Comparison of ENCODE assay signal across 25 mouse cellular contexts in the genomic region with DNA sequence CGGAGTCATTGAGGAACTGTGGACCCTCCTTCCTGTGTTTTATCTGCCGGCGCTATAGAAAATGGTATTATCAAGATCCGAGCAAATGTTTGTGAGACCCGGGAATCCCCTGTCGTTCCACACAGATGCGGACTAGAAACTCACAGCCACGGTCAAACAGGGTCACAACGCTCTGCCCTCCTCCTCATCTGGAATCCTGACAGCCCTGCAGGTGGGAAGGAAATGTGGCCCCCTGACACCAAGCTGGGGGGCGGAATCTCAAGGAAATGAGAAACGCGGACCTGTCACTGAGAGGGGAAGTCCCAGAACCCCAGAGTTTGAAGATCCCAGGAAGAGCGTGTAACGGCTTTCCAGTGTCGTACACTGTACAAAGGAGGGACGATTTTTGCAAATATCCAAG. TPM values are rescaled to one million over a fixed set of nuclear protein-coding genes. Genes with fewer than 3 reads are reported as not detected.
DNase-seq lines count a peak whose midpoint lies in the region; ATAC-seq and TF ChIP-seq lines count a peak whose summit lies in the region.
"Had no signal": no experiment of that assay in that cellular context is flagged by ENCODE, and none has a peak within 500 bp of the region (broad histone marks: within the 10 kb centered on the region; RNA-seq: fewer than 3 reads in every experiment).

No protein-coding gene starts in this region.

- no peak overlapping the region for H3K4me2 ChIP-seq in heart, embryonic 13.5 days
- no peak overlapping the region for H3K4me2 ChIP-seq in heart, postnatal 0 days (ENCODE audit: low read depth, low read length)
- H3K4me2 ChIP-seq: forebrain, embryonic 13.5 days; heart, embryonic 15.5 days; hindbrain, embryonic 13.5 days; intestine, embryonic 15.5 days had no signal

- intact Hi-C loops in heart, postnatal 14 days (cut with DNase I), result no loop called here
- intact Hi-C loops in heart, postnatal 36 days (cut with DNase I), result no loop called here
- intact Hi-C loops in heart, postnatal 25 days (cut with DNase I), result no loop called here

- no peak for TF ChIP-seq CTCF in heart, postnatal 0 days (IDR thresholded peaks at IDR 0.05; ENCODE audit: low read depth)

- H3K9ac ChIP-seq in heart, embryonic 13.5 days, result no peak overlapping the region
- H3K9ac ChIP-seq in heart, postnatal 0 days (replicated peaks; ENCODE audit: low read depth, low read length), result no peak overlapping the region
- H3K9ac ChIP-seq: forebrain, embryonic 13.5 days; heart, embryonic 15.5 days; hindbrain, embryonic 13.5 days; intestine, embryonic 15.5 days had no signal

- H3K9me3 ChIP-seq in heart, embryonic 13.5 days, result no peaks in the 10 kb centered on the region
- H3K9me3 ChIP-seq in heart, postnatal 0 days (replicated peaks; ENCODE audit: control insufficient read depth, low read length), result no peaks in the 10 kb centered on the region
- H3K9me3 ChIP-seq: forebrain, embryonic 10.5 days; forebrain, embryonic 13.5 days; heart, embryonic 15.5 days; hindbrain, embryonic 10.5 days; hindbrain, embryonic 13.5 days; intestine, embryonic 15.5 days had no signal

- H3K27ac ChIP-seq in heart, embryonic 13.5 days (replicated peaks), result peak overlapping the region; percentile 82; the same call in 1 of the 2 replicates
- H3K27ac ChIP-seq in heart, postnatal 0 days (ENCODE audit: low read depth), result peak overlapping the region; percentile 76; the same call in 1 of the 2 replicates
- H3K27ac ChIP-seq: forebrain, embryonic 10.5 days; forebrain, embryonic 13.5 days; hindbrain, embryonic 10.5 days; hindbrain, embryonic 13.5 days; intestine, embryonic 15.5 days had no signal

- no peak overlapping the region for H3K4me3 ChIP-seq in heart, embryonic 13.5 days
- H3K4me3 ChIP-seq in heart, postnatal 0 days (ENCODE audit: low read depth, low read length), result no peak overlapping the region
- H3K4me3 ChIP-seq: forebrain, embryonic 10.5 days; forebrain, embryonic 13.5 days; heart, embryonic 15.5 days; hindbrain, embryonic 10.5 days; hindbrain, embryonic 13.5 days; intestine, embryonic 15.5 days had no signal

- peaks cover 28% of the 10 kb centered on the region for H3K36me3 ChIP-seq in heart, embryonic 13.5 days
- H3K36me3 ChIP-seq in heart, postnatal 0 days (replicated peaks; ENCODE audit: control insufficient read depth, insufficient read depth, low read length), result no peaks in the 10 kb centered on the region
- H3K36me3 ChIP-seq: heart, embryonic 15.5 days; hindbrain, embryonic 13.5 days had no signal

- no peak for TF ChIP-seq EP300 in heart, postnatal 0 days (IDR thresholded peaks at IDR 0.05; ENCODE audit: low read depth)

- no peaks in the 10 kb centered on the region for H3K27me3 ChIP-seq in heart, embryonic 13.5 days (replicated peaks)
- no peaks in the 10 kb centered on the region for H3K27me3 ChIP-seq in heart, postnatal 0 days (ENCODE audit: control insufficient read depth, insufficient read depth, low read length)
- H3K27me3 ChIP-seq: forebrain, embryonic 13.5 days; heart, embryonic 15.5 days; hindbrain, embryonic 13.5 days; intestine, embryonic 15.5 days had no signal

- ATAC-seq in heart, embryonic 13.5 days (ENCODE audit: extremely low read depth, insufficient number of reproducible peaks, low FRiP score, low TSS enrichment), result no peak
- ATAC-seq in heart, postnatal 0 days (ENCODE audit: insufficient read depth, low read depth), result no peak
- ATAC-seq: activated CD4-positive, CD25-positive, alpha-beta regulatory T cell, adult 4 months; forebrain, embryonic 13.5 days; forebrain, embryonic 16.5 days; hindbrain, embryonic 16.5 days; intestine, embryonic 15.5 days had no signal

- H3K4me1 ChIP-seq in heart, embryonic 13.5 days, result peaks cover 41% of the 10 kb centered on the region
- H3K4me1 ChIP-seq in heart, postnatal 0 days (ENCODE audit: control insufficient read depth, insufficient read depth), result peaks cover 20% of the 10 kb centered on the region; the same call in 1 of the 2 replicates
- H3K4me1 ChIP-seq: forebrain, embryonic 10.5 days; forebrain, embryonic 13.5 days; intestine, embryonic 15.5 days had no signal

- 66% methylated on average over 16 of the region's 16 CpGs for WGBS in heart, embryonic 13.5 days
- 60% methylated on average over 16 of the region's 16 CpGs for WGBS in heart, postnatal 0 days

- DNase-seq in heart, adult 11 months, result peak; percentile 92
- no peak for DNase-seq in heart, postnatal 14 days
- no peak for DNase-seq in heart, postnatal 36 days
- no peak for DNase-seq in heart, postnatal 0 days (ENCODE audit: low spot score)
- no peak for DNase-seq in heart, postnatal 25 days (ENCODE audit: low spot score)
- DNase-seq in kidney, postnatal 14 days, result peak; percentile 15
- no peak for DNase-seq in kidney, postnatal 25 days
- DNase-seq: adrenal gland, adult 8-10 months; adrenal gland, postnatal 25 days; cerebellum, adult 18-20 months; cerebellum, adult 9-10 months; cerebellum, postnatal 14 days; gastrocnemius, postnatal 10 days; gastrocnemius, postnatal 36 days; kidney, adult 11 months had no signal

RNA-seq across cellular contexts. Expression of a gene that starts 46.3 kb away (rescaled TPM):
- total RNA-seq in heart, postnatal 14 days (2021), result 10 to 100 TPM; 16.2 to 17.7 TPM
- 16.2 and 17.3 TPM in 2 replicates for polyA plus RNA-seq in heart, embryonic 13.5 days (2015; fragmentation: Nextera tagmentation; extraction: Ambion mirVana)
- 10 to 100 TPM in 1 of 2 experiments, 1 to 10 TPM in 1; 9.3 to 20.3 TPM for total RNA-seq in heart, postnatal 36 days (2021)
- 21.0 and 31.0 TPM in 2 replicates for total RNA-seq in heart, postnatal 0 days (2014; rRNA removed; ENCODE audit: low replicate concordance)
- 7.7 and 13.2 TPM in 2 replicates for polyA plus RNA-seq in heart, postnatal 0 days (2015; fragmentation: Nextera tagmentation; extraction: Ambion mirVana)
- total RNA-seq in heart, postnatal 25 days (2021), result 10 to 100 TPM; 10.7 to 15.0 TPM

Comparison
In these comparisons a context has a peak if more than half of its experiments do, and no peak if none do; other contexts are left out.
1. DNase-seq: peak in heart, adult 11 months (single experiment) and kidney, postnatal 14 days (single experiment); none in heart, postnatal 14 days (0 of 2), heart, postnatal 36 days (0 of 2), heart, postnatal 0 days (single experiment), heart, postnatal 25 days (single experiment) and kidney, postnatal 25 days (0 of 2).